Mouse (Mus musculus) olfactory bulb, adult 2 months (tissue): ENCODE measurements around the gene Rap1a.

Experiments used
- CTCF ChIP-seq: fragments of 200-500 bp; IDR thresholded peaks from 2 replicates; pipeline ENCODE4 v1.5.1; 2012; ENCODE audit warnings: low read depth, mild to moderate bottlenecking, low read length, moderate library complexity; ENCODE audit not compliant: insufficient read depth
- POLR2A ChIP-seq: fragments of 200-500 bp; IDR thresholded peaks from 2 replicates; pipeline ENCODE4 v1.6.1; 2012; ENCODE audit warnings: mild to moderate bottlenecking, low read depth, low read length, moderate library complexity; ENCODE audit not compliant: insufficient read depth

DNA sequence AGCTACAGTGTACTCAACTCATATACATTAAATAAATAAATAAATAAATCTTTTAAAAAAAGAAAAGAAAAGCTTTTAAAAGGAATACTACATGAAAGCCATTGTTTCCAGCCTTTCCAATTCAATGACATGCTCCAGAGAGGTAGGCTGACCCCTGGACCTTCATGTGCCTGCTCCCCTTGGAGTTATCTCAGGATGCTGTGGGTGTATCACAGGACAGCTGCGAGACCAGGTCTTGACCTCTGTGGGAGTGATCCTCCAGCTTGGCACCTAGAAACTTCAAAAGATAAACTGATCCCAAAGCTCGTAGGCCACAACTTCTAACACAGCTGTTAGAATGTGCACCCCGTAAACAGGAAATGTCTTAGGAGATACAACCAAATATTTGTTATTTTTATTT, 37.5 kb upstream of the Rap1a start:
- TF ChIP-seq CTCF = no peak
- no peak for TF ChIP-seq POLR2A
